Mouse (Mus musculus): Measurements from ENCODE around the gene Mrps27. TPM values are rescaled to one million over a fixed set of nuclear protein-coding genes. Genes with fewer than 3 reads are reported as not detected.

Mrps27 gene
- polyA plus RNA-seq, 1 experiment from 2014 or later, result 63.4 TPM

GRCm38 (mm10) chr13:99355072-99355471 lies 10.5 kb downstream of the Mrps27 start:
- 91% methylated on average over 6 of the region's 6 CpGs for WGBS
- DNase-seq (ENCODE audit: low spot score) (no peak), ATAC-seq (replicated peaks; ENCODE audit: low FRiP score) (no peak)
- no peak overlapping the region for H3K4me2 ChIP-seq (ENCODE audit: low read depth, low read length, severe bottlenecking)
- H3K4me3 ChIP-seq (ENCODE audit: low read depth, low read length), result no peak overlapping the region
- no peaks in the 10 kb centered on the region; the same call in 1 of the 2 replicates for H3K36me3 ChIP-seq (ENCODE audit: control insufficient read depth, insufficient read depth, low read length)
- no peaks in the 10 kb centered on the region for H3K27me3 ChIP-seq (ENCODE audit: control insufficient read depth, insufficient read depth, low read length)
- no peak overlapping the region for H3K27ac ChIP-seq (ENCODE audit: low read depth, low read length)
- H3K4me1 ChIP-seq (replicated peaks; ENCODE audit: control insufficient read depth, insufficient read depth, low read length), result no peaks in the 10 kb centered on the region
- H3K9ac ChIP-seq (ENCODE audit: low read length), result no peak overlapping the region
- no peaks in the 10 kb centered on the region for H3K9me3 ChIP-seq (ENCODE audit: control insufficient read depth, low read length)

DNA sequence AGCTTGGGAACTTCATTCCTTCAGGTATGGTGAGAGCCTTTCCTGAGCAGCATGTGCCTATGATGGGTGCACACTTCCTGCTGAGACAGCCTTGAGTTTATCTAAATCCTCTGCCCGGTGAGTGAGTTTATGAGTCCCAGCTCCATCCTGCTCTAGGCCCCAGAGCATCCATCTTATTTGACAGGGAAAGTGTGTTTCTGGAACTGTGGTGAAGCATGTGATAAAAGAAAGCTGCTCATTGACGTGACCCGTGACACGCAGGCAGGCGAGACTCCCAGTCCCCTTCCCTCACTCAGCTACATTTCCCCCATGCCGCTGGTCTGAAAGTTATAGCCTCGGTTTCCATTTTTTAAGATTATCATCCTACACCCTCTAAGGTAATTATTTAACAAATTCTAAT lies 11.3 kb downstream of the Mrps27 start:
- H3K4me1 ChIP-seq (replicated peaks; ENCODE audit: control insufficient read depth, insufficient read depth, low read length), result no peaks in the 10 kb centered on the region
- H3K4me2 ChIP-seq (ENCODE audit: low read depth, low read length, severe bottlenecking), result no peak overlapping the region
- H3K9me3 ChIP-seq (ENCODE audit: control insufficient read depth, low read length), result no peaks in the 10 kb centered on the region
- WGBS, result 91% methylated on average over 7 of the region's 7 CpGs
- ATAC-seq (replicated peaks; ENCODE audit: low FRiP score) (no peak), DNase-seq (ENCODE audit: low spot score) (no peak)
- no peaks in the 10 kb centered on the region; the same call in 1 of the 2 replicates for H3K36me3 ChIP-seq (ENCODE audit: control insufficient read depth, insufficient read depth, low read length)
- no peak overlapping the region for H3K9ac ChIP-seq (ENCODE audit: low read length)
- no peaks in the 10 kb centered on the region for H3K27me3 ChIP-seq (ENCODE audit: control insufficient read depth, insufficient read depth, low read length)
- H3K4me3 ChIP-seq (ENCODE audit: low read depth, low read length), result no peak overlapping the region
- H3K27ac ChIP-seq (ENCODE audit: low read depth, low read length), result no peak overlapping the region

- H3K36me3 ChIP-seq (ENCODE audit: control insufficient read depth, insufficient read depth, low read length), result no peaks in the 10 kb centered on the region; the same call in 1 of the 2 replicates
- no peak overlapping the region for H3K4me3 ChIP-seq (ENCODE audit: low read depth, low read length)
- H3K4me1 ChIP-seq (replicated peaks; ENCODE audit: control insufficient read depth, insufficient read depth, low read length), result no peaks in the 10 kb centered on the region
- no peak overlapping the region for H3K27ac ChIP-seq (ENCODE audit: low read depth, low read length)
- H3K9me3 ChIP-seq (ENCODE audit: control insufficient read depth, low read length), result no peaks in the 10 kb centered on the region
- 32% methylated on average over 9 of the region's 9 CpGs for WGBS
- no peak for ATAC-seq (replicated peaks; ENCODE audit: low FRiP score)
- no peaks in the 10 kb centered on the region for H3K27me3 ChIP-seq (ENCODE audit: control insufficient read depth, insufficient read depth, low read length)
- no peak overlapping the region for H3K9ac ChIP-seq (ENCODE audit: low read length)
- no peak overlapping the region for H3K4me2 ChIP-seq (ENCODE audit: low read depth, low read length, severe bottlenecking)
- no peak for DNase-seq (ENCODE audit: low spot score)
Measured at GRCm38 (mm10) chr13:99356428-99357265, 12.1 kb downstream of the Mrps27 start.

GRCm38 (mm10) chr13:99358921-99359320 lies 14.3 kb downstream of the Mrps27 start:
- Histone ChIP-seq H3K9me3 (ENCODE audit: control insufficient read depth, low read length) (no peaks in the 10 kb centered on the region), H3K4me1 (replicated peaks; ENCODE audit: control insufficient read depth, insufficient read depth, low read length) (no peaks in the 10 kb centered on the region), H3K4me2 (ENCODE audit: low read depth, low read length, severe bottlenecking) (no peak overlapping the region), H3K27me3 (ENCODE audit: control insufficient read depth, insufficient read depth, low read length) (no peaks in the 10 kb centered on the region), H3K27ac (ENCODE audit: low read depth, low read length) (no peak overlapping the region), H3K4me3 (ENCODE audit: low read depth, low read length) (no peak overlapping the region), H3K36me3 (ENCODE audit: control insufficient read depth, insufficient read depth, low read length) (no peaks in the 10 kb centered on the region; the same call in 1 of the 2 replicates), H3K9ac (ENCODE audit: low read length) (no peak overlapping the region)
- 91% methylated on average over 14 of the region's 14 CpGs for WGBS
- ATAC-seq (replicated peaks; ENCODE audit: low FRiP score) (no peak), DNase-seq (ENCODE audit: low spot score) (no peak)

DNA sequence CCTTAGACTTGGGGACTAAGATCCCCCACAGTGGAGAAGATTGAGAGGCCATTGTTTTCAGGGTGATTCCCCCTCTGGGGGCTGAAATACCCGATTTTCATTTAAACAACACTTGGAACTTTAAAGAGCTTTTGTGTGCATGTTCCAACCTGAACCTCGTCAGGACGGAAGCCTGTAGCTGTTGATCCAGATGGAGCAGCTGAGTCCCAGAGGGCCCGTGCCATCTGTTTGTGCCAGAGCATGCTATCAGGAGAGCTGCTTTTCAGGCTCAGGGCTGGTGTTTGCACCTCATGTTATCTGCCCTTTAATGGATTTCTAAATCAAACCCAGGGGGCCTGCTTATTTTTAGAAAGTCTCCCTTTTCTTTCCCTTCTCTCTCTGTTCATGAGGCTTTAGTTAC lies 19.3 kb downstream of the Mrps27 start:
- H3K9ac ChIP-seq (ENCODE audit: low read length), result no peak overlapping the region
- no peak overlapping the region for H3K4me3 ChIP-seq (ENCODE audit: low read depth, low read length)
- H3K4me2 ChIP-seq (ENCODE audit: low read depth, low read length, severe bottlenecking), result no peak overlapping the region
- no peak overlapping the region for H3K27ac ChIP-seq (ENCODE audit: low read depth, low read length)
- H3K36me3 ChIP-seq (ENCODE audit: control insufficient read depth, insufficient read depth, low read length), result no peaks in the 10 kb centered on the region; the same call in 1 of the 2 replicates
- WGBS, result 59% methylated on average over 4 of the region's 4 CpGs
- no peaks in the 10 kb centered on the region for H3K4me1 ChIP-seq (replicated peaks; ENCODE audit: control insufficient read depth, insufficient read depth, low read length)
- ATAC-seq (replicated peaks; ENCODE audit: low FRiP score), result no peak
- no peaks in the 10 kb centered on the region for H3K27me3 ChIP-seq (ENCODE audit: control insufficient read depth, insufficient read depth, low read length)
- no peaks in the 10 kb centered on the region for H3K9me3 ChIP-seq (ENCODE audit: control insufficient read depth, low read length)
- DNase-seq (ENCODE audit: low spot score), result no peak

DNA sequence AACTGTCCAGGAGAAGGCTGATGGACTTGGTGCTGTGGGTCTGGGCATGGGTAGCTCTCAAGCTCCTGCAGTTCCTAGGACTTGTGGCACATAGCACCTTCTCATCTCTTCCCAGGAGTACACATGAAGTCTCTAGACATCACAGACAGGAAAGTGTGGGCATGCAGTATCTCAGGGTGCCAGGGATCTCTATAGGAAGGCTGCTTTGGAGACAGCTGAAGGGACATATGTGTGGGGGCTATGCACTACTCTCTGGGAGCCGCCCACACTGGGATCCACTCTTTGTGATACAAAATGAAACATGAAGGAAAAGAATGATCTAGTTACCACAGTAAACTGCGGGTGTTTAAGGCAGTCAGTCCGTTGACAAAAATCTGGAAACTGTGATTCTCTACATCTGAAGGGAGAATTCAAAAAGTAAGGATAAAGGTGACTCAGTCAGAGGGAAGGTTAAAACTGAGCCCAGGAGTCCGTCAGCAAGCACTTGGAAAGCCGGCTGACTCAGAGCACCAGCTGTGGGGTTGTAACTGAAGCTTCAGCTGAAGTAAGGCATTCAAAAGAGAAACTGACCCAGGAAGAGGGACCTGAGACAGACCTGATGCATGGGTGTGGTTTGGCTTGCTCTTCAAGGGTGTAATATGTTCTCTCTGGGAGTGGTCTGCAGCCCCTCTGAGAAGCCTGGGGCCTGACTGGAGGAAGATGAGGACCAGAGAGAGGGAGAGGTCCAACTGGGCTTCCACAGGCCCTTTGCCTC lies 22.0 kb downstream of the Mrps27 start:
- no peak overlapping the region for H3K27ac ChIP-seq (ENCODE audit: low read depth, low read length)
- H3K9ac ChIP-seq (ENCODE audit: low read length), result no peak overlapping the region
- no peaks in the 10 kb centered on the region for H3K27me3 ChIP-seq (ENCODE audit: control insufficient read depth, insufficient read depth, low read length)
- H3K4me1 ChIP-seq (replicated peaks; ENCODE audit: control insufficient read depth, insufficient read depth, low read length), result no peaks in the 10 kb centered on the region
- no peaks in the 10 kb centered on the region for H3K9me3 ChIP-seq (ENCODE audit: control insufficient read depth, low read length)
- H3K36me3 ChIP-seq (ENCODE audit: control insufficient read depth, insufficient read depth, low read length), result no peaks in the 10 kb centered on the region; the same call in 1 of the 2 replicates
- H3K4me3 ChIP-seq (ENCODE audit: low read depth, low read length), result no peak overlapping the region
- DNase-seq (ENCODE audit: low spot score), result no peak
- ATAC-seq (replicated peaks; ENCODE audit: low FRiP score), result no peak
- H3K4me2 ChIP-seq (ENCODE audit: low read depth, low read length, severe bottlenecking), result no peak overlapping the region
- 88% methylated on average over 5 of the region's 5 CpGs for WGBS

DNA sequence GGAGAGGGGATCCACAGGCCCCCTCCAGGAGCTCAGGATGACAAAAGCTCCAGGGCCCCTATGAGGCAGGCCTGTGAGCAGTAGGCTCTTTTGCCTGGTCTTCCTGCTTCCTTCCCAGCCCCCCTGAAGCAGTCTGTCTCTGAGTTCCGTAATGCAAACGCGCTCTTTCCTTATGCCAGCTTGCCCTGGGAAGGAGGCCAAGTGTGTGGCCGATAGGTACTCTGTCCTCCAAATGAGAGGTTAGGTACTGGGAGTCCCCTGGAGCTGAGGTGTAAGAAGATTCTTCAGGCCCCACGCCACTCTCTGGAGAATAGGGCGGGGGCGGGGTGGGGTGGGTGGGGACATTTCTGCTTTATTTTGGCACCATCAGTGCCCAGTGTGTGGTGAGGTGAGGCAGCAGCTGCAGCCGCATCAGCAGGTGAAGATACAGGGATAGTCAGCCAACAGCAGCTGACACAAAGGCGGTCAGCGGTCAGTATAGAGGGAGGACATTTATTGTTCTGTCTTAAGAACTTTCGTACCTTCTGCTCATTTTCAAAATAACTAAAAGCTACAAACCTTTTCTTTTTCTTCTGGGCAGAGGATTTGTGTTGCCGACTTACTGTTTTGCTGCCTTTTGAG lies 23.1 kb downstream of the Mrps27 start:
- Histone ChIP-seq H3K9ac (ENCODE audit: low read length) (no peak overlapping the region), H3K4me3 (ENCODE audit: low read depth, low read length) (no peak overlapping the region), H3K27ac (ENCODE audit: low read depth, low read length) (no peak overlapping the region), H3K9me3 (ENCODE audit: control insufficient read depth, low read length) (no peaks in the 10 kb centered on the region), H3K4me2 (ENCODE audit: low read depth, low read length, severe bottlenecking) (no peak overlapping the region), H3K4me1 (replicated peaks; ENCODE audit: control insufficient read depth, insufficient read depth, low read length) (no peaks in the 10 kb centered on the region), H3K27me3 (ENCODE audit: control insufficient read depth, insufficient read depth, low read length) (no peaks in the 10 kb centered on the region), H3K36me3 (ENCODE audit: control insufficient read depth, insufficient read depth, low read length) (no peaks in the 10 kb centered on the region; the same call in 1 of the 2 replicates)
- 92% methylated on average over 12 of the region's 12 CpGs for WGBS
- no peak for DNase-seq (ENCODE audit: low spot score)
- ATAC-seq (replicated peaks; ENCODE audit: low FRiP score), result no peak

- H3K4me3 ChIP-seq (ENCODE audit: low read depth, low read length), result no peak overlapping the region
- H3K27me3 ChIP-seq (ENCODE audit: control insufficient read depth, insufficient read depth, low read length), result no peaks in the 10 kb centered on the region
- no peak overlapping the region for H3K9ac ChIP-seq (ENCODE audit: low read length)
- no peak for DNase-seq (ENCODE audit: low spot score)
- 88% methylated on average over 12 of the region's 12 CpGs for WGBS
- no peaks in the 10 kb centered on the region for H3K9me3 ChIP-seq (ENCODE audit: control insufficient read depth, low read length)
- no peaks in the 10 kb centered on the region for H3K36me3 ChIP-seq (ENCODE audit: control insufficient read depth, insufficient read depth, low read length)
- ATAC-seq (replicated peaks; ENCODE audit: low FRiP score), result no peak
- no peak overlapping the region for H3K4me2 ChIP-seq (ENCODE audit: low read depth, low read length, severe bottlenecking)
- no peak overlapping the region for H3K27ac ChIP-seq (ENCODE audit: low read depth, low read length)
- no peaks in the 10 kb centered on the region for H3K4me1 ChIP-seq (replicated peaks; ENCODE audit: control insufficient read depth, insufficient read depth, low read length)
Measured at GRCm38 (mm10) chr13:99369103-99369502, 24.5 kb downstream of the Mrps27 start.

Data from forebrain, embryonic 11.5 days (tissue).